Mouse (Mus musculus): ENCODE measurements around the gene Prg3. TPM values are rescaled to one million over a fixed set of nuclear protein-coding genes. Genes with fewer than 3 reads are reported as not detected.

The Prg3 gene
- polyA plus RNA-seq, 1 experiment from 2014 or later = not detected

GRCm38 (mm10) chr2:84964111-84964801 lies 23.8 kb upstream of the Prg3 start:
- ATAC-seq (ENCODE audit: low read depth) = no peak
- Histone ChIP-seq H3K36me3 (ENCODE audit: control insufficient read depth, insufficient read depth, low read length) (no peaks in the 10 kb centered on the region), H3K4me3 (ENCODE audit: low read depth, low read length) (no peak overlapping the region), H3K9ac (replicated peaks; ENCODE audit: low read depth, low read length) (no peak overlapping the region), H3K27me3 (ENCODE audit: control insufficient read depth, insufficient read depth, low read length) (no peaks in the 10 kb centered on the region), H3K9me3 (ENCODE audit: control insufficient read depth, low read length) (no peaks in the 10 kb centered on the region), H3K4me1 (ENCODE audit: control insufficient read depth, insufficient read depth, low read length) (no peaks in the 10 kb centered on the region), H3K4me2 (ENCODE audit: low read depth, low read length) (no peak overlapping the region), H3K27ac (ENCODE audit: low read depth, low read length) (no peak overlapping the region)
- 91% methylated on average over 7 of the region's 7 CpGs for WGBS

- no peak overlapping the region for H3K4me3 ChIP-seq (ENCODE audit: low read depth, low read length)
- H3K9me3 ChIP-seq (ENCODE audit: control insufficient read depth, low read length) = no peaks in the 10 kb centered on the region
- no peak overlapping the region for H3K9ac ChIP-seq (replicated peaks; ENCODE audit: low read depth, low read length)
- H3K4me1 ChIP-seq (ENCODE audit: control insufficient read depth, insufficient read depth, low read length) = no peaks in the 10 kb centered on the region
- no peaks in the 10 kb centered on the region for H3K27me3 ChIP-seq (ENCODE audit: control insufficient read depth, insufficient read depth, low read length)
- no peaks in the 10 kb centered on the region for H3K36me3 ChIP-seq (ENCODE audit: control insufficient read depth, insufficient read depth, low read length)
- H3K27ac ChIP-seq (ENCODE audit: low read depth, low read length) = no peak overlapping the region
- H3K4me2 ChIP-seq (ENCODE audit: low read depth, low read length) = no peak overlapping the region
- ATAC-seq (ENCODE audit: low read depth) = no peak
- WGBS = 90% methylated on average over 5 of the region's 5 CpGs
These were observed 20.6 kb upstream of the Prg3 start for GRCm38 (mm10) chr2:84967318-84967991.

- no peaks in the 10 kb centered on the region for H3K27me3 ChIP-seq (ENCODE audit: control insufficient read depth, insufficient read depth, low read length)
- H3K4me2 ChIP-seq (ENCODE audit: low read depth, low read length) = no peak overlapping the region
- no peak overlapping the region for H3K27ac ChIP-seq (ENCODE audit: low read depth, low read length)
- WGBS = 93% methylated on average over 2 of the region's 2 CpGs
- no peak for ATAC-seq (ENCODE audit: low read depth)
- no peaks in the 10 kb centered on the region for H3K4me1 ChIP-seq (ENCODE audit: control insufficient read depth, insufficient read depth, low read length)
- H3K9ac ChIP-seq (replicated peaks; ENCODE audit: low read depth, low read length) = no peak overlapping the region
- H3K9me3 ChIP-seq (ENCODE audit: control insufficient read depth, low read length) = no peaks in the 10 kb centered on the region
- H3K4me3 ChIP-seq (ENCODE audit: low read depth, low read length) = no peak overlapping the region
- H3K36me3 ChIP-seq (ENCODE audit: control insufficient read depth, insufficient read depth, low read length) = no peaks in the 10 kb centered on the region
These were observed 12.4 kb upstream of the Prg3 start for GRCm38 (mm10) chr2:84975580-84975979.

- H3K9ac ChIP-seq (replicated peaks; ENCODE audit: low read depth, low read length) = no peak within 1 kb of the TSS
- no peak within 1 kb of the TSS for H3K4me3 ChIP-seq (ENCODE audit: low read depth, low read length)
- no peak for ATAC-seq (ENCODE audit: low read depth)
- H3K9me3 ChIP-seq (ENCODE audit: control insufficient read depth, low read length) = no peaks in the 10 kb centered on the region
- H3K4me1 ChIP-seq (ENCODE audit: control insufficient read depth, insufficient read depth, low read length) = no peaks in the 10 kb centered on the region
- no peak within 1 kb of the TSS for H3K4me2 ChIP-seq (ENCODE audit: low read depth, low read length)
- no peaks in the 10 kb centered on the region for H3K27me3 ChIP-seq (ENCODE audit: control insufficient read depth, insufficient read depth, low read length)
- H3K27ac ChIP-seq (ENCODE audit: low read depth, low read length) = no peak within 1 kb of the TSS
- no peaks in the 10 kb centered on the region for H3K36me3 ChIP-seq (ENCODE audit: control insufficient read depth, insufficient read depth, low read length)
- 81% methylated on average over 1 of the region's 1 CpGs for WGBS
These were observed 7.8 kb upstream of the Prg3 start, which contains the start of gene Prg2 for GRCm38 (mm10) chr2:84980188-84980587. Gene Prg2 (plus strand): TSS chr2:84980461.

GRCm38 (mm10) chr2:84996376-84996775 lies 8.4 kb downstream of the Prg3 start:
- H3K4me1 ChIP-seq (ENCODE audit: control insufficient read depth, insufficient read depth, low read length) = no peaks in the 10 kb centered on the region
- no peak overlapping the region for H3K4me2 ChIP-seq (ENCODE audit: low read depth, low read length)
- ATAC-seq (ENCODE audit: low read depth) = no peak
- no peaks in the 10 kb centered on the region for H3K36me3 ChIP-seq (ENCODE audit: control insufficient read depth, insufficient read depth, low read length)
- H3K27ac ChIP-seq (ENCODE audit: low read depth, low read length) = no peak overlapping the region
- WGBS = 99% methylated on average over 2 of the region's 2 CpGs
- no peak overlapping the region for H3K4me3 ChIP-seq (ENCODE audit: low read depth, low read length)
- H3K9ac ChIP-seq (replicated peaks; ENCODE audit: low read depth, low read length) = no peak overlapping the region
- no peaks in the 10 kb centered on the region for H3K9me3 ChIP-seq (ENCODE audit: control insufficient read depth, low read length)
- no peaks in the 10 kb centered on the region for H3K27me3 ChIP-seq (ENCODE audit: control insufficient read depth, insufficient read depth, low read length)

GRCm38 (mm10) chr2:84999486-85000181 lies 11.6 kb downstream of the Prg3 start:
- Histone ChIP-seq H3K9me3 (ENCODE audit: control insufficient read depth, low read length) (no peaks in the 10 kb centered on the region), H3K36me3 (ENCODE audit: control insufficient read depth, insufficient read depth, low read length) (no peaks in the 10 kb centered on the region), H3K27me3 (ENCODE audit: control insufficient read depth, insufficient read depth, low read length) (no peaks in the 10 kb centered on the region), H3K4me1 (ENCODE audit: control insufficient read depth, insufficient read depth, low read length) (no peaks in the 10 kb centered on the region), H3K27ac (ENCODE audit: low read depth, low read length) (no peak overlapping the region), H3K9ac (replicated peaks; ENCODE audit: low read depth, low read length) (no peak overlapping the region), H3K4me2 (ENCODE audit: low read depth, low read length) (no peak overlapping the region), H3K4me3 (ENCODE audit: low read depth, low read length) (no peak overlapping the region)
- 89% methylated on average over 3 of the region's 3 CpGs for WGBS
- ATAC-seq (ENCODE audit: low read depth) = no peak

GRCm38 (mm10) chr2:85001497-85001896 lies 13.5 kb downstream of the Prg3 start:
- no peak overlapping the region for H3K4me2 ChIP-seq (ENCODE audit: low read depth, low read length)
- WGBS = 72% methylated on average over 13 of the region's 13 CpGs
- no peaks in the 10 kb centered on the region for H3K27me3 ChIP-seq (ENCODE audit: control insufficient read depth, insufficient read depth, low read length)

GRCm38 (mm10) chr2:85002575-85002974 lies 14.6 kb downstream of the Prg3 start:
- Histone ChIP-seq H3K27me3 (ENCODE audit: control insufficient read depth, insufficient read depth, low read length) (no peaks in the 10 kb centered on the region), H3K27ac (ENCODE audit: low read depth, low read length) (no peak overlapping the region), H3K36me3 (ENCODE audit: control insufficient read depth, insufficient read depth, low read length) (no peaks in the 10 kb centered on the region), H3K9me3 (ENCODE audit: control insufficient read depth, low read length) (no peaks in the 10 kb centered on the region), H3K4me3 (ENCODE audit: low read depth, low read length) (no peak overlapping the region), H3K4me2 (ENCODE audit: low read depth, low read length) (no peak overlapping the region), H3K9ac (replicated peaks; ENCODE audit: low read depth, low read length) (no peak overlapping the region), H3K4me1 (ENCODE audit: control insufficient read depth, insufficient read depth, low read length) (no peaks in the 10 kb centered on the region)
- 85% methylated on average over 8 of the region's 8 CpGs for WGBS
- ATAC-seq (ENCODE audit: low read depth) = no peak

More at GRCm38 (mm10) chr2:85001497-85001896, 13.5 kb downstream of the Prg3 start:
- no peak overlapping the region for H3K9ac ChIP-seq (replicated peaks; ENCODE audit: low read depth, low read length)
- no peaks in the 10 kb centered on the region for H3K9me3 ChIP-seq (ENCODE audit: control insufficient read depth, low read length)
- no peak overlapping the region for H3K27ac ChIP-seq (ENCODE audit: low read depth, low read length)
- H3K36me3 ChIP-seq (ENCODE audit: control insufficient read depth, insufficient read depth, low read length) = no peaks in the 10 kb centered on the region
- ATAC-seq (ENCODE audit: low read depth) = no peak
- no peak overlapping the region for H3K4me3 ChIP-seq (ENCODE audit: low read depth, low read length)
- H3K4me1 ChIP-seq (ENCODE audit: control insufficient read depth, insufficient read depth, low read length) = no peaks in the 10 kb centered on the region

GRCm38 (mm10) chr2:85004341-85004740 lies 16.3 kb downstream of the Prg3 start:
- no peak for ATAC-seq (ENCODE audit: low read depth)
- no peaks in the 10 kb centered on the region for H3K36me3 ChIP-seq (ENCODE audit: control insufficient read depth, insufficient read depth, low read length)
- no peak overlapping the region for H3K4me3 ChIP-seq (ENCODE audit: low read depth, low read length)
- no peak overlapping the region for H3K4me2 ChIP-seq (ENCODE audit: low read depth, low read length)
- WGBS = 83% methylated on average over 4 of the region's 4 CpGs
- H3K27ac ChIP-seq (ENCODE audit: low read depth, low read length) = no peak overlapping the region
- no peak overlapping the region for H3K9ac ChIP-seq (replicated peaks; ENCODE audit: low read depth, low read length)
- no peaks in the 10 kb centered on the region for H3K4me1 ChIP-seq (ENCODE audit: control insufficient read depth, insufficient read depth, low read length)
- H3K9me3 ChIP-seq (ENCODE audit: control insufficient read depth, low read length) = no peaks in the 10 kb centered on the region
- no peaks in the 10 kb centered on the region for H3K27me3 ChIP-seq (ENCODE audit: control insufficient read depth, insufficient read depth, low read length)
